Mouse (Mus musculus) E14TG2a.4 (cell line): ENCODE results near the gene Wwox.

Experiments
- CTCF ChIP-seq: conservative IDR thresholded peaks from 2 replicates; pipeline ENCODE4 v1.5.1; 2014; ENCODE audit warnings: low read length
- POU5F1 ChIP-seq: IDR thresholded peaks from 2 replicates; pipeline ENCODE4 v1.6.1; 2014; ENCODE audit warnings: low read length, borderline replicate concordance

GRCm38 (mm10) chr8:114548837-114549236 lies 109.4 kb downstream of the Wwox start:
- TF ChIP-seq CTCF (no peak), POU5F1 (no peak)
